Mouse (Mus musculus): ENCODE data around the gene Xpo1.

Xpo1 gene

DNA sequence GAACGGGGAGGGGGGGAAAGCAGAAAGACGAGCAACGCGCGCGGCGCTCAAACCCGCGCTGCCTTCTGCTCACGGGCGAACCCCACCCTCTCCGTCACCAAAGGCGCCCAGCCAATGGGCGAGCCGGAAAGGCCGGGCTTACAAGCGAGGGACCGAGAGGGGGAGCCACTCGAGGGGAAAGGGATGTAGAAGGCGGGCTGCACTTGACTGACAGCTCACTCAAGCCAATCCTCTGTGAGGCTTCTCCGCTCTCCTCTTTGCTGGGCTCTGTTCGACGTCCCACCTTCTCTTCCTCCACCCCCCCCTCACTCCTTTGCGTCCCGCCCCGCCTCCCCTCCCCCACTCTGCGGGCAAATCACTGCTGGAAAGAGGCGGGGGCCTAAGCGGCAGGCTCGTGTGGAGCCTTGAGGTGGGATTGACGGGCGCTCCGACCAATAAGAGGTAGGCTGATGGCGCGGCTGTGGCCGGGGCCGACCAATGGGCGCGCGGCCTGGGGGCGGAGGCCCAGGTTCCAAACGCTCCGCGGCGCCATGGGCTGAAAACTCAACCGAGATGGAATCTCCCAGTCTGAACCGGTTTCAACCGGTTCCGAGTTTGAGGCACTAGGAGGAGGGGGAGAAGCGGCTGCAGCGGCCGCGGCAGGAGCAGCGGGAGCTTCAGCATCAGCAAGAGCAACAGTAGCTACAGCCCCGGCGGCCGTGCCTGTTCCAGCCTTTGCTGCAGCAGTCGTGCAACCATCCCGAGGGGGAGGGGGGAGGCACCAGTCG is at the start of gene Xpo1:
TSS of gene Xpo1 (plus strand) at position 615 of the 767 bp plus-strand sequence.
- WGBS, result 1% methylated on average over 59 of the region's 60 CpGs

DNA sequence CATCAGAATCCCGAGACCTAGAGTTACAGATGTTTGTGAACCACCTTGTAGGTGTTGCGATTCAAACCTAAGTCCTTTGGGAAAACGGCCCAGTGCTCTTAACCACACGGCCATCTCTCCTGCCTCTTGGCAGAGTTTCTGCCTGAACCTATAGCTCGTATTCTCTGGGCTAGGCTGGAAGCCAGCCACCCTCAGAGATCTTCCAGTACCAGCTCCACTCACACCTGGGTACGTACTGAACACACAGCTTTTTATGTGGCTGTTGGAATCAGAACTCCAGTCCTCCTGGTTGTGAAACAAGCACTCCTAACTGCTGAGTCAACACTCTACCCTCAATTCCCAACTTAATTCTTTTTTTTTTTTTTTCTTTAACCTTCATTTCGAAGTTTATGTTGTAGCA is 46.1 kb upstream of the Xpo1 start:
- 88% methylated on average over 7 of the region's 7 CpGs for WGBS

DNA sequence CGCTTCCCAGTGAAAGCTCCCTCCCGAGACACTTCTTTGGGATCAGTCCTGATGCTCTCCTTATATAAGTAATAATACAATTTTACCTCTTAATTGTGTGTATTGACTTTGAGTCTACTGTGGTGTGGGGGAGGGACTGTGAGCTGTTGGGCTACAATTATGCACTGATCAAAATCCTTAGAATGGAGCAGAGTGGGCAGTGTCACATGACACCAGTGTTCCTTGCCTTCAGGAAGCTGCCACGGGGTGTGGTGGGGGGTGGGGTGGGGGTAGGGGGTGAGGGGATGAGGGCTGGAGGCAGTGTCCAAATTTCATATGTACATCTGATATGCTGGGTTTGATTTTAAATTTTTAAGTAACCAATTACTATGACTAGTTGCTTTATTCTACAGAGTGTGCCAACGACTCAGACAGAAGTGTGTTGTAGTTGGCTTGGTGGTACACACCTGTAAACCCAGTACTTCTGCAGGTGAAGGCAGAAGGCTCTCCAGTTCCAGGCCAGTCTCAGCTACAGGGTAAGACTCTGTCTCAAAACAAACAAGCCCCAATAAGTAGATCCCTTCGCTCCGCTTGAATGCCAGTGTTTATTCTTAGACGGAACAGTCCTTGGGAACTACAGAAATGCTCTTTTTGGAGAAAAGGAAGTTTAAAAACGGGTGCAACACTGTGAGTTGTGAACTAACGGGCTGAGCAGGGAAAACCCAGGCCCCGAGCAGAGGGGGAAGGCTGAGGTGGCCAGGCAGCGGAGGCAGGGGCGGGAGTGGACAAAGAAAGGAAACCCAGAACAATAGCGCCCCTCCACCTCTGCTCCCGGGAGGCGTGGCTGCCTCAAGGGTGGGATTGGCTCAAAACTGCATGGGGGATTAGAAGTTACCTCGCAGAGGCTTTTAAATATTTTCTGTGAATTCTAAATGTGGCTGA is 45.0 kb upstream of the Xpo1 start:
- 17% methylated on average over 16 of the region's 16 CpGs for WGBS

DNA sequence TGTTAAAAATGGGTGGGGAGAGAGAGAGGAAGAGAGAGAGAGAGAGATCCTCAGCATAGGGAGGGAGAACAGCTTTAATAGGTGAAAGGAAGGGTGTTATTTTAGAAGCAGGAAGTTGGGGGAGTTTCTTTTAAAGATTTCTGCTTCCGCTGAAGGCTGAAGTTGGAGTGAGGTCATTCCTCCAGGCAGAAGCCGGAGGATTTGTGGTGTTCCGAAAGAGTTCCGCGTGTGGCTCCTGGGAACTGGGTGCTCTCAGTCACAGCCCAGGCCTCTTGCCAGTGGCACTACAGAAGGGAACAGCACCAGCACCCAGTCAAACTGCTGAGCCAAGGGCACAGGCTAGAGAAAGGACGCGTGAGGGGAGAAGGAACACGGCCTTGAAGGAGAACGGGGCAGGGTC is 38.4 kb upstream of the Xpo1 start:
- 75% methylated on average over 9 of the region's 9 CpGs for WGBS

DNA sequence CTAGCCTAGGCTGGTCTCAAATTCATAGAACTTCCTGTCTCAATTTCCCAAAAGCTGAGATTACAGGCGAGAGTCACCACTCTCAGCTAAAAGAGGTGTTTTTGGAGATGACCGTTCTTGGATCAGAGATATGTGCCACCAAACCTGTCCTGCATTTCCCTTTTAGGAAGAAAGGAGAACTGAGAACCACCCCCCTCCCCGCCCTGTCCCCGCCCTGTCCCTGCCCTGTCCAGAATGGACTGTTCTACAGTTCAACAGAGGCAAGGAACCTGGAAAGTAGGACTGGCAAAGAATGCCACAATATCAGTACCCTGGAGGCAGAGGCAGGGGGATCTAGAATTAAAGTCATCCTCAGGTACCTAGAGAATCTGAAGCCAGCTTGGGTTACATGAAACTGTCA is 19.8 kb upstream of the Xpo1 start:
- 89% methylated on average over 4 of the region's 4 CpGs for WGBS

DNA sequence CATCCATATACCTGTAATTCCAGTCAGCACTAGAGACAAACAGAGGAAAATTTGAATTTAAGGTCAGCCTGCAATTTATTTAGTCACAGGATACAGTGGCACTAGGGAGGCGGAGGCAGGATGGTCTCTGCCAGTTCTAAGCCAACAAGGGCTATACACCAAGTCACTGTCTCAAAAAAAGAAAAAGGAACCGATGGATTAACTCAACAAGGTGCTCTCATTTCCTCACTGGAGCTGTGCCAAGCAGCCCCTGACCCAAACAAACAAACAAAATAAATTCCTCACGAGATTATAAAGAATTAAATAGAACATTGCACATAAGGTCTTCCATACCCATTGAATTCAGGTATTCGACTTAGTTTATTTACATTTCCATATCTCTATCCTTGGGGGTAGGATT is 1.9 kb upstream of the Xpo1 start:
- WGBS, result 87% methylated on average over 4 of the region's 4 CpGs

DNA sequence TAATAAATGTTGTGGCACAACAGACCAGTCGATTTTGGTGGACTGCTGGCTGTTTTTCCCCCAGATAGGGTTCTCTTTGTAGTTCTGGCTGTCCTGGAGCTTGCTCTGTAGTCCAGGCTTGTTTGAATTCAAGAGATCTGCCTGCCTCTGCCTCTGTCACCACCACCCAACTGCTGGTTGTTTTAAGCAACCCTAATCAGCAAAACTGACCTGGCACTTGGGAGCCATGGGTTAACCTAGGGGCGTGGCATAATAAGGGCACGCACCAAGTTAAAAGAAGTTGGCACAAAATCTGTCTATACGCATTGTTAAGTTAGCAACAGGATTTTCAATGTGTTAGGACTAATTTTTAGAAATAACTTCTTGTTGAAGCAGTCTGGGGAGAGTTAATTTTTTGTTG is 1.3 kb upstream of the Xpo1 start:
- 82% methylated on average over 4 of the region's 4 CpGs for WGBS

DNA sequence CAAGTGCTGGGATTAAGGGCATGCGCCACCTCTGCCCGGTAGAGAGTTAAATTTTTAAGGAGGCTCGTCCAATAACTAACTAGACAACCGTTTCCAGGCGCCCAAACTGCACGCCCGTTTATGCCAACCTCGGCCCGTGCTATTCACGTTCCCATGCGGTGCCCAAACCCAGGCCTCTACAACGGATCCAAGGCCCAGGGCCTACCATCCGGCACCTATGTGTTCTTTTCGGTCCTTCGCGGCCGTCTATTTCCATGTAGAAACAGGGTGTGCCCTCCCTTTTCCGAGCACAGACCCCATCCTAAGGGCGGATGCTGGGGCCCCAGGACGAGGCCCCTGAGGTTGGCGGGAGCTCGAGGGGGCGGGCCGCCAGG is 801 bp upstream of the Xpo1 start:
- WGBS, result under 1% methylated on average over 24 of the region's 24 CpGs

DNA sequence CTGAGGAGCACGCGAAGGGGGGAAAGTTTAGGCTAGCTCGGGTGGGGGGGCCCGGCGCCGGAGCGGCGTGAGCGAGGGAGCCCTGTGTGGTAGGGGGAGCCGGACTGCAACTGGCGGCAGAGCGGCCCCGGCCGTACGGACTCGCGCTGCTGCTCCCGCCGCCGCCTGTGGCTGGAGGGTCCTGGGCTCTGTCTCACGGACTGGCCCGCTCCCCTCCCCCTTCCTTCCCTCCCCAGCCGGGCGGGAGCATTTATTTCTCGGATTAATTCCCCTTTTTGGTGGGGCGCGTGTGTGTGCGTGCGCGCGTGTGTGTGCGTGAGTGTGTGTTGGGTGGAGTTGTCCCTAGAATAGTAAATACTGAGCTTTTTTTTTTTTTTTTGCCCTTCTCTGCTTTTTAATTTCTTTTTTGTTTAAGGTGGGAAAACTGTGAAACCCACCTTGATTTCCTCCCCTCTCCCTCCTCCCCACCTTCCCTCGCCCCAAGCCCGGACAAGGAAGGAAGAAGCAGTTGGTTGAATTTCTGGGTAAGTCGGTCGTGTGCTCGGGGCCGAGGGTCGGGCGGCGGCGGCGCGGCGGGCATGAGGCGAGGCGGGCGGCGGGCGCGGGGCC is 457 bp downstream of the Xpo1 start:
- WGBS, result 1% methylated on average over 51 of the region's 51 CpGs

DNA sequence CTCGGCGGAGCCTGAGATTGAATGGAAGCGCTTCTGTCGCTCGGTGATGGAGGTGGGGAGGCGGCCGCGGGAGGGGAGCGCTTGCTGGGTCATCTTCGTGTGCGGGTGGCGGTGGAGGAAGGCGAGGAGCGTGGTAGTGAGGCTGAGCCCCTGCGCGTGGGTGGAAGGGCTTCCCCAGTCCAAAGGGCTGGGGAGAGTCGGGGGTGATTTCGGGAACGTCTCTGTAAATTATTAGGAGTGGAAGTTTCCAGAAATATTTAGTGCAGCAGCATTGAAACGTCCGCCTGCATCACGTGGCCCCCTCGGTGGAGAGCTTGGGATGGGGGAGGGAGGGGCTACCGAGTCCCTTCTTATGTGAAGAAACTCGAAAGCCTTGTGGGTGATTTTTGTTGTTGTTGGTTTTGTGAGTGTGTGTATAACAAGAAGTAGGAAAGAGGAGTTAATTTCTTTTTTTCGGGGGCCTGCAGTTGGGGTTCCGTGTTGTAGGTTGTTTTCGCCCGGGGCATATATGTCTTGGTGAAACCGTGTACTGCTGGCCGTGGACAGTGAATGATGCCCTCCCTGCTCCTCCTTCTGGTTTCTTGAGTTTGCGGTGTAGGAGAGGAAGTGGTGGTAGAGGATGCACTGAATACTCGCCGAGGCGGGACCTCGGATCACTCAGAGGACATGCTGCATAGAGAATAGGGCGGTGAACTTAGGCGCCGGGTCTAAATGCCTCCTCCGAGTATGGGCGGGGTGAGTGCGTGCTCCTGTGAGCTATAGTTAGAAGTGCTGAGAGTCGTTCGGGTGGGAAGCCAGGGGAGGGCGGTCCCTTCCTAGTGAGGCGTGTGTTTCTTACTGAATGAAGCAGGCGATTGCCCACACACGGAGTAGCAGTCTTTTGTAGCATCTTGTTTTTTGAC is 1.2 kb downstream of the Xpo1 start:
- WGBS, result under 1% methylated on average over 48 of the region's 48 CpGs

DNA sequence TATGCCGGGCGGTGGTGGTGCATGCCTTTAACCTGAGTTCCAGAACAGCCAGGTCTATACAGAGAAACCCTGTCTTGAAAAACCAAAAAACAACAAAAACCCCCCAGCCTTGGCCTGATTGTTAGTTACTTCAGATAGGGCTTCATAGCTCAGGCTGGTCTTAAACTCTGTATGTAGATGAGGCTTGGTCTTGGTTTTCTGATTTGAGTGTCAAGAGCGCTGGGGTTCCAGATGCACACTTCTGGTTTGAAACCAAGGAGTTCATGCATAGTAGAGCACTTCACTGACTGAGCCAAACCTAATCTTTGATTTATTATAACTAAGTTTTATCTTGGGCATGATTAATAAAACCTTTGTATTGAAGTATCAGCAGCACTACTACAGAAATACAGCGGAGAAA is 3.2 kb downstream of the Xpo1 start:
- WGBS, result 93% methylated on average over 4 of the region's 4 CpGs

DNA sequence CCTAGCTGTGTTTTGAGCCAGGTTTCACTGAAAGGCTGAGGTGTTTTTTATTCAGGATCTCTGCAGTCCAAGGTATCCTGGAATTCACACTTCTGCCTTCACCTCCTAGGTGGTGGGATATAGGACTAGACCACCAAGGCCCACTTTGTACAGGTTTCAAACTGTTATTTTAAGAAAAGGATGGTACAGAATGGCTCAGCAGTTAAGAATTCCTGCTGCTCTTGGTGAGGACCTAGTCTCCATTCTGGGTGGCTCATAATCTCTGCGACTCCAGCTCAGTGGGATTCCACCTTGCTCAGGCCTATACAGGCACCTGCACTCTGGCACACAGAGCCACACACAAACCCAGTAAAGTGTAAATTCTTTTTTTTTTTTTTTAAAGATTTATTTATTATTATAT is 3.6 kb downstream of the Xpo1 start:
- 73% methylated on average over 1 of the region's 1 CpGs for WGBS

DNA sequence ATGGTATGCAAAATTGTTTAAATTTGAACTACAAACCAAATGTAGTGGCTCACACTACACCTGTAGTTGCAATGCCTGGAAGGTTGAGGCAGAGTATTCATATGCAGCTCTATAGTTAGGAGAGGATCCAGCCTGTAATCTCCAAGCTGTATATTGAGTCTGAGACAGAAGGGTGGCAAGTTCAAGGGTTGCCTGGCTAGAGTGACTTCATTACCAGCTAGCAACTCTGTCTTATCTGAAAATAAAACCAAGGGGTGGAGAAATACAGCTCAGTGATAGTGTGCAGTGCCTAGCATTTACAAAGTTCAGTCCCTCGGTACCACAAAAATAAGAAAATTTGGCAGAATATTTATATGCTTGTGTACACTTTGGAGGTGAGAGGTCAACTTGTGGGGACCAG is 4.3 kb downstream of the Xpo1 start:
- 86% methylated on average over 1 of the region's 1 CpGs for WGBS

DNA sequence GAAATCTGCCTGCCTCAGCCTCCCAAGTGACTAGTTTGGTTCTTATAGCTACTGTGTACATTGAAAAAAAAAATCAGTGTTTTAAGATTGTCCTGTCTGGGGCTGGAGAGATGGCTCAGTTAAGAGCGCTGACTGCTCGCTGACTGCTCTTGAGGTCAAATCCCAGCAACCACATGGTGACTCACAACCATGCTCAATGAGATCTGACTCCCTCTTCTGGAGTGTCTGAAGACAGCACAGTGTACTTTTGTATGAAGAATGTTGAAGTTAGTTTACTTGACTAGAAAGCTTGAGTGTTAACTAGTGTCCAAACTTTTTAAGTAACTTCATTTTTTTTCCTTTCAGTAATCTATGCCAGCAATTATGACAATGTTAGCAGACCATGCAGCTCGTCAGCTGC is 5.6 kb downstream of the Xpo1 start:
- WGBS, result 81% methylated on average over 3 of the region's 3 CpGs

DNA sequence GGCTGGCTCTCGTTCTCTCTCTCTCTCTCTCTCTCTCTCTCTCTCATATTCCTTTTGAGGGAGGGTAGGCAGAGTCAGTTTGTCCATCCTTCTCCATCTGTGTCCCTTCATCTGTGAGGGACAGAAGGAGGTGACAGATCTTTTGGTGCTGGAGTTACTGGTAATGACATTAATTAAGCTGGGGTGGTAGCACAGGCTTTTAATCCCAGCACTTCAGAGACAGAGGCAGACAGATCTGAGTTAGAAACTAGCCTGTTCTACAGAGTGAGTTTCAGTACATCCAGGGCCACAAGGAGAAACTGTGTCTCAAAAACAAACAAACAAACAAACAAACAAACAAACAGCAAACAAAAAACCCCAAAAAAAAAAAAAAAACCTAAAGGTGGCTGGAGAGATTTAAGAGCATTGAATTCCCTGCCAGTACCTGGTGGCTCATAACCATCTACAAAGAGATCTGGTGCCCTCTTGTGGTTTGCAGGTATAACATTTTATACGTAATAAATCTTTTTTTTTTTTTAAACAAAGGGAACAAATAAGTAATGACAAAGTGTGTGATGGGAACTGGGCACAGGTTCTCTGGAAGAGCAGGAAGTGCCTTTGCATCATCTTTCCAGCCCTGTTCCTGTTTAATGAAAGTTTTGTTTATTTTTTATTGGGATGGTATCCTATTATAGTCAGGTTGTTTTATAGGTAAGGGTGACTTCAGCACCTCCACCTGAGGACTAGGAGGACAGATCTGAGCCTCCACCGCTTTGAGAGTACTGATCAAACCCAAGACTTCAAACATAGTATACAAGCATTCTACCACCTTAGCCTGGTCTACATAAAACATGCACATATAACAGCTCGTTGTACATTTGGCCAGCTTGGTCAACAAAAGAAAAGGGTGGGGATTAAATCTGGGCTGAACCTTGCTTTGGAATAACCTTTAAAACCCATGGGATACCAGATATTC is 16.2 kb downstream of the Xpo1 start:
- 66% methylated on average over 4 of the region's 4 CpGs for WGBS

DNA sequence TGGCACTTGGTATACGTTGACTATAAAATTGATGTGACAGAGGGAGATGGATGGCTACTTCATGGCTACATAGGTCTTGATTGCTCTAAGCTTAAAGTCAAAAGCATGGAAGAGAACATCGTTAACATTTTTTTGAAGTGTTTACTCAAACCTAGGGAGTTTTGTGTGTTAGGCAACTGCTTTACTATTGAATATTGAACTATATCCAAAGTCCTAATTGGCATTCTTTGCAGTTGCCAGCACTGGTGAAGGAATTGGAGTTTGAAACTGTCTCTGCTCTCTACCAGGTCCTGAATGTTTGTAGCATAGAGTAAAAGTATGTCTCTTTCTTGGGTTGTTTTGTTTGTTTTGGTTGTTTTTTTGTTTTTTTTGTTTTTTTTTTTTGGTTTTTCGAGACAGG is 19.9 kb downstream of the Xpo1 start:
- WGBS, result 63% methylated on average over 3 of the region's 3 CpGs

DNA sequence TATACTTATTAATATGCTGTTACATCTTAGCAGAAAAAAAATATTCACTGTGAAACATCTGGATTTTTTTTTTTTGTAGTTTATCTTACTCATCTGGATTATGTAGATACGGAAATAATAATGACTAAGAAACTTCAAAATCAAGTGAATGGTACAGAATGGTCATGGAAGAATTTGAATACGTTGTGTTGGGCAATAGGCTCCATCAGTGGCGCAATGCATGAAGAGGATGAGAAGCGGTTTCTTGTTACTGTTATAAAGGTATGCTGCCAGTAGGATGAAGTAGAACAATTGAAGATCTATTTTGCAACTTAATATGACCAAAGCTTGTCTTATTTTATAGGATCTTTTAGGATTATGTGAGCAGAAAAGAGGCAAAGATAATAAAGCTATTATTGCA is 28.6 kb downstream of the Xpo1 start:
- WGBS, result 97% methylated on average over 4 of the region's 4 CpGs

DNA sequence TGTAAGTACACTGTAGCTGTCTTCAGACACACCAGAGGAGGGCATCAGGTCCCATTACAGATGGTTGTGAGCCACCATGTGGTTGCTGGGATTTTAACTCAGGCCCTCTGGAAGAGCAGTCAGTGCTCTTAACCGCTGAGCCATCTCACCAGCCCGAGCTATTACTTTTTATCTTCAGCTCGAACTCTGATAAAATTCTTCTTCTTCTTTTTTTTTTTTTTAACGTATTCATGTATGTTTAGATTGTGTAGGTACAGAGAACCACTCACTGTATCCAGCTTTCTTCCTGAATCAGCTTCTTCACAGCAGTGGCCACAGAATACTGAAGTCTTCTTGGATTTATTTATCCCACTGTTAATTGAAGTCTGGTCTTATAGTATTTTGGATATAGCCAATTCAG is 33.0 kb downstream of the Xpo1 start:
- 84% methylated on average over 4 of the region's 4 CpGs for WGBS

DNA sequence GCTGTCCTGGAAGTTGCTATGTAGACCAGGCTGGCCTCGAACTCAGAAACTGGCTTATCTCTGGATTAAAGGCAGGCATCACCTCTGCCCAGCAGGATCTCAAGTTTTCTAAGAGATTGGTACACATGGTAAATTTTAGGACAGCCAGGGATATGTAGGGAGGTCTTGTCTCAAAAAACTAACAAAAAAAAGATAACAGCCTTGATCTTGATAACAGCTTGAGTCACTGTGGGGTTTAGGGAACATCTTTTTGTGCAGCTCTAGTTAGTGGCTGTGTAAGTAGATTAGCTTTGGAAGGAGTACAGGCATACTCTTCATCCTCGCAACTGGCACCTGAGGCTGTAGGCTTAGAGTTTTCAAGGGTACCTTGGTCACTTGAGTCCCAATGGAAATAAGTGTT is 41.5 kb downstream of the Xpo1 start:
- WGBS, result 97% methylated on average over 2 of the region's 2 CpGs

DNA sequence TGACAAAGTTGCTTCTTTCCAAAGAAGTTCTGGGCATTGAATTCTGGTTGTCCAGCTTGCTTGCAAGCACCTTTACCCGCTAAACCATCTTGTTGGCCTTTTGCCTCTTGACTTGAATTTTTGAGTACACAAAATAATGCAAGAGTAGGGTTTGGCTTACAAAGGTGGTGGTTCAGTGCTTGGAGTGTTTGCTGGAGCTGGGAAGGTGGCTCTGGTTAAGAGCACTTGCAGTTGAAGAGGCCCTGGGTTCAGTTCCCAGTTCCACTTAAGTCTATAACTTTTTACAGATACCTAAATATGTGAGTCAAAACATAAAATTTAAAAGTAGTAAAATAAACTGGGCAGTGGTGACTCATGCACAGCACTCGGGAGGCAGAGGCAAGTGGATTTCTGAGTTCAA is 42.5 kb downstream of the Xpo1 start:
- WGBS, result 87% methylated on average over 2 of the region's 2 CpGs

DNA sequence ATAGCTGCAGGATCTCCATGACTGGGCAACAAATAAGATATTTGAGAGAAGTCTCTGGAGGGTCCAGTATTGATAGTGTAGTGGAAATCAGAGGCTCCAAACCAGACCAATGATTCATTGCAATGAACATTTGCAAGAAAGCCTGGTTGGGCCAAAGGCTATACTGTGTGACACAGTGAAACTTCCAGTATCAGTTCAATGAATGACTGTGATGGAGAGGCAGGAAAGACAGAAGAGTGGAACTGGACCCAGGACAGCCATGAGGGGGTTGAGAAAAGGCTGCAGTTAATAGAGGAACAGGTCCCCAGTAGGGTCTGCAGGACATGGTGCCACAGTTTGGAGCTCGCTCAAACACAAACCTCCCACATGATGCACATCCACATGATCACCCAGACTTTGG is 44.1 kb downstream of the Xpo1 start:
- 100% methylated on average over 1 of the region's 1 CpGs for WGBS
